11 mouse cellular contexts compared by ENCODE assay signal in genomic region chr4:88476511-88477210, GRCm38 (mm10). TPM values are rescaled to one million over a fixed set of nuclear protein-coding genes. Genes with fewer than 3 reads are reported as not detected.
DNase-seq lines count a peak whose midpoint lies in the region; ATAC-seq and TF ChIP-seq lines count a peak whose summit lies in the region.
"Had no signal": no experiment of that assay in that cellular context is flagged by ENCODE, and none has a peak within 500 bp of the region (broad histone marks: within the 10 kb centered on the region; RNA-seq: fewer than 3 reads in every experiment).

No protein-coding gene starts in this region.

- no peak for DNase-seq in lung, adult 18-20 months
- peak; percentile 61 for DNase-seq in yolk sac, embryonic 10.5 days (ENCODE audit: low spot score)
- no peak for DNase-seq in neural tube, embryonic 10.5 days (ENCODE audit: extremely low spot score, low spot score)
- DNase-seq in urinary bladder, adult 18-20 months (ENCODE audit: low spot score in 2 of 2) = no peak
- DNase-seq: cerebellum, postnatal 25 days; gastrocnemius, postnatal 25 days had no signal

- no peak overlapping the region for H3K9ac ChIP-seq in lung, embryonic 15.5 days
- no peak overlapping the region for H3K9ac ChIP-seq in kidney, embryonic 14.5 days (ENCODE audit: low read depth, low read length)

- H3K27ac ChIP-seq in lung, embryonic 15.5 days = peak overlapping the region; percentile 71
- peak overlapping the region; percentile 91 for H3K27ac ChIP-seq in embryonic fibroblast, embryonic 13.5 days (ENCODE audit: insufficient read depth, low read length)
- H3K27ac ChIP-seq in kidney, embryonic 14.5 days (ENCODE audit: low read depth, low read length) = 0 out of 2 replicates have a peak overlapping the region, but pooled peaks have one; percentile 10
- H3K27ac ChIP-seq: midbrain, embryonic 10.5 days had no signal

- ATAC-seq in lung, embryonic 15.5 days (ENCODE audit: borderline replicate concordance, extremely low read depth, low FRiP score, low TSS enrichment) = peak; percentile 77; the same call in 1 of the 2 replicates
- ATAC-seq in kidney, embryonic 14.5 days (ENCODE audit: low FRiP score, low TSS enrichment) = no peak; the same call in 1 of the 2 replicates
- ATAC-seq: activated CD4-positive, CD25-positive, alpha-beta regulatory T cell, adult 4 months had no signal

- H3K4me1 ChIP-seq in lung, embryonic 15.5 days = peaks cover 20% of the 10 kb centered on the region
- peaks cover 23% of the 10 kb centered on the region for H3K4me1 ChIP-seq in embryonic fibroblast, embryonic 13.5 days (ENCODE audit: control insufficient read depth, insufficient read depth, low read length)
- H3K4me1 ChIP-seq in kidney, embryonic 14.5 days (ENCODE audit: control insufficient read depth, insufficient read depth, low read length) = peaks cover 7% of the 10 kb centered on the region; the same call in 1 of the 2 replicates

- no peaks in the 10 kb centered on the region for H3K36me3 ChIP-seq in lung, embryonic 15.5 days
- H3K36me3 ChIP-seq in kidney, embryonic 14.5 days (ENCODE audit: control insufficient read depth, insufficient read depth, low read length) = no peaks in the 10 kb centered on the region
- H3K36me3 ChIP-seq: midbrain, embryonic 10.5 days had no signal

- no peaks in the 10 kb centered on the region for H3K27me3 ChIP-seq in lung, embryonic 15.5 days
- no peaks in the 10 kb centered on the region for H3K27me3 ChIP-seq in kidney, embryonic 14.5 days (ENCODE audit: control insufficient read depth, insufficient read depth, low read length)

- no peaks in the 10 kb centered on the region for H3K9me3 ChIP-seq in lung, embryonic 15.5 days
- no peaks in the 10 kb centered on the region for H3K9me3 ChIP-seq in kidney, embryonic 14.5 days (ENCODE audit: control insufficient read depth, low read length)
- H3K9me3 ChIP-seq: midbrain, embryonic 10.5 days had no signal

- TF ChIP-seq CTCF in embryonic fibroblast, embryonic 13.5 days (IDR thresholded peaks at IDR 0.05; ENCODE audit: borderline replicate concordance, insufficient read depth, low read length) = no peak

- no peak for TF ChIP-seq POLR2A in embryonic fibroblast, embryonic 13.5 days (IDR thresholded peaks at IDR 0.05; ENCODE audit: low read depth, low read length)

- WGBS in lung, embryonic 15.5 days = 28% methylated on average over 4 of the region's 4 CpGs
- 42% methylated on average over 4 of the region's 4 CpGs for WGBS in kidney, embryonic 14.5 days

- H3K4me2 ChIP-seq in lung, embryonic 15.5 days = no peak overlapping the region
- H3K4me2 ChIP-seq in kidney, embryonic 14.5 days (replicated peaks; ENCODE audit: low read depth, low read length) = no peak overlapping the region

- no peak overlapping the region for H3K4me3 ChIP-seq in lung, embryonic 15.5 days
- H3K4me3 ChIP-seq in embryonic fibroblast, embryonic 13.5 days (ENCODE audit: insufficient read depth, low read length) = no peak overlapping the region
- H3K4me3 ChIP-seq in kidney, embryonic 14.5 days (ENCODE audit: low read length) = no peak overlapping the region
- H3K4me3 ChIP-seq: midbrain, embryonic 10.5 days had no signal

RNA-seq across cellular contexts. Expression of gene Hacd4, which starts 37.9 kb away (rescaled TPM):
- polyA plus RNA-seq in lung, embryonic 15.5 days (2015; fragmentation: Nextera tagmentation; extraction: Ambion mirVana) = 9.4 TPM in 2 replicates
- polyA plus RNA-seq in embryonic fibroblast, embryonic 13.5 days (2011; ENCODE audit: insufficient read length, low read depth, missing spikeins) = 26.8 and 38.7 TPM in 2 replicates
- 20.8 and 20.9 TPM in 2 replicates for polyA plus RNA-seq in kidney, embryonic 14.5 days (2014; fragmentation: Nextera tagmentation; extraction: Ambion mirVana)

RNA-seq across cellular contexts. Expression of gene Ifnb1, which starts 45.9 kb away (rescaled TPM):
- polyA plus RNA-seq in lung, embryonic 15.5 days (2015; fragmentation: Nextera tagmentation; extraction: Ambion mirVana) = not detected in 2 replicates
- not detected in 2 replicates for polyA plus RNA-seq in embryonic fibroblast, embryonic 13.5 days (2011; ENCODE audit: insufficient read length, low read depth, missing spikeins)
- not detected in 2 replicates for polyA plus RNA-seq in kidney, embryonic 14.5 days (2014; fragmentation: Nextera tagmentation; extraction: Ambion mirVana)
- polyA plus RNA-seq: activated CD4-positive, CD25-positive, alpha-beta regulatory T cell, adult 4 months; midbrain, embryonic 10.5 days had no signal

Comparison
In these comparisons a context has a peak if more than half of its experiments do, and no peak if none do; other contexts are left out.
1. H3K27ac ChIP-seq: peak in every context shown above with its lines; median percentile 91 in embryonic fibroblast, embryonic 13.5 days; 71 in lung, embryonic 15.5 days; 10 in kidney, embryonic 14.5 days.